Mouse (Mus musculus): ENCODE data around the gene Zfp825. TPM values are rescaled to one million over a fixed set of nuclear protein-coding genes. Genes with fewer than 3 reads are reported as not detected.
"Not testable (repeated sequence)": the region's sequence is repeated elsewhere in the genome, so short reads cannot be mapped to it uniquely, and the experiment has no call there.

The Zfp825 gene
- polyA plus RNA-seq, 1 experiment from 2014 or later: 20.4 TPM

DNA sequence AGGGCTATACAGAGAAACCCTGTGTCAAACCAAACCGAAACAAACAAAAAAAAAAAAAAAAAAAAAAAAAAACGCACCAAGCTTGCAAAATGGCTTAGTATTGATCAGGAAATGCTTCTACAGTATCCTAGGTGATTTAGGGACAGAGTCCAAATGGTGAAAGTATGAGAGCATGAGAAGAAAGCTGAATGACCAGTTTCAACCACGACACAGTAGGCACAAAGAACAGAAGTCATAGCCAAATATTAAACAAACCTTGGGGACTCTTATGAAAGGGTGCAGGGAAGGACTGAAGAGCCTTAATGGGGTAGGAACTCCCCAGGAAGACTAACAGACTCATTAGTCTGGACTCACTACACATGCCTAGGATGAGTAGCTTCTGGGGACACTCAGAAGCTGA is 9.5 kb downstream of the Zfp825 start:
- H3K27ac ChIP-seq; H3K4me1 ChIP-seq; ATAC-seq (ENCODE audit: low FRiP score); H3K9ac ChIP-seq; H3K9me3 ChIP-seq; H3K27me3 ChIP-seq; H3K4me2 ChIP-seq; H3K36me3 ChIP-seq (replicated peaks); H3K4me3 ChIP-seq (replicated peaks): not testable (repeated sequence)
- WGBS: 82% methylated on average over 3 of the region's 3 CpGs

DNA sequence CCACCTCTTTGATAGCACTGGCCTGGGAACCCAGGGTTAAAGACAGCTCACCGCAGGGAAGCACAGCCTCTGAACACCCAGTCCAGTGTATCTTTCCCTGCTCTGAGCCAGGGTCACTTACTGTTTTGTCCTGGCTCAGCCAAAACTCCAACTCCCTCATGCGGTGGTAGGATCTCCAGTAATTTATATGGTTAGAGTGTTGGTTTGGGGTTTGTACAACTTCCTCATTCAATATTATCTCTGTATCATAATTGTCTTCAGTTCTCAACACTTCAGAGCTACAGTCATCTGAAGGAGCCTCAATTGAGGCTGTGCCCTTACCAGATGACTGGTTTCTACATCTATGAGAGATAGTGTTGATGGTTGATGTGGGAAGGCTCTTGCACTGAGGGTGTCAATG is 22.3 kb downstream of the Zfp825 start:
- H3K27me3 ChIP-seq; H3K4me1 ChIP-seq; H3K9ac ChIP-seq; H3K36me3 ChIP-seq (replicated peaks); H3K9me3 ChIP-seq; ATAC-seq (ENCODE audit: low FRiP score); H3K4me2 ChIP-seq; H3K27ac ChIP-seq; H3K4me3 ChIP-seq (replicated peaks): not testable (repeated sequence)
- WGBS: 98% methylated on average over 2 of the region's 2 CpGs

DNA sequence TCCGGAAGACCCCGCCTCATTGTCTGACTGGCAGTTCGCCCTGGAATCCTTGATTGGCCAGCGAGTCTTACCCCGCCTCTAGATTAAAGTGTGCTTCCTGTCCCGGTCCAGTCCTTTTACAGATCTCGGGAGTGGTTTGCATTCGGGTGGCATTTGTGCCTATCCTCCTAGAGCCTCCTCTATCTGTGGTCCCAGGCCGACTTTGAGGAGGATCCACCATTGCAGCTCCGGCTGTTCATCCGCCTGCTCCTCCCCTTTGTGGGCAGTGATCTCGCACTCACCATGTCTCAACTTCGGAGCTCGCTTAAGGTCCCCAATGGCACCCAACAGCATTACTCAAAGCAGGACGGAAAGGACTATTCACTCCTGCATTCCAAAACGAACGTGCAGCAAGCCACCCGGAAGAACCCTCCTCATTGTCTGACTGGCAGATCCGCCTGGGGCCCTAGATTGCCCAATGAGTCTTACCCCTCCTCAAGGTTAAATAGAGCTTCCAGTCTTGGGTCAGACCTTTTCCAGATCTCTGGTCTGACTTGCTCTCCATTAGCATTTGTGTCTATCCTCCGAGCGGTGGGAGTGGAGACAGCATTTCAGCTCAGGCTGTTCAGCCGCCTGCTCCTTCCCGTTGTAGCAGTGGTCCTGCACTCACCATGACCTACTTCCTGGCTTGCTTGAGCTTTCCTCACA is 30.9 kb downstream of the Zfp825 start:
- Histone ChIP-seq H3K9ac (peak overlapping the region; percentile 56), H3K9me3 (no peaks in the 10 kb centered on the region), H3K4me1 (peaks cover 3% of the 10 kb centered on the region; the same call in 1 of the 2 replicates), H3K4me2 (peak overlapping the region; percentile 68), H3K27me3 (no peaks in the 10 kb centered on the region), H3K27ac (peak overlapping the region; percentile 90), H3K36me3 (replicated peaks) (no peaks in the 10 kb centered on the region), H3K4me3 (replicated peaks) (peak overlapping the region; percentile 58)
- WGBS: under 1% methylated on average over 23 of the region's 23 CpGs
- peak; percentile 100 for ATAC-seq (ENCODE audit: low FRiP score)

DNA sequence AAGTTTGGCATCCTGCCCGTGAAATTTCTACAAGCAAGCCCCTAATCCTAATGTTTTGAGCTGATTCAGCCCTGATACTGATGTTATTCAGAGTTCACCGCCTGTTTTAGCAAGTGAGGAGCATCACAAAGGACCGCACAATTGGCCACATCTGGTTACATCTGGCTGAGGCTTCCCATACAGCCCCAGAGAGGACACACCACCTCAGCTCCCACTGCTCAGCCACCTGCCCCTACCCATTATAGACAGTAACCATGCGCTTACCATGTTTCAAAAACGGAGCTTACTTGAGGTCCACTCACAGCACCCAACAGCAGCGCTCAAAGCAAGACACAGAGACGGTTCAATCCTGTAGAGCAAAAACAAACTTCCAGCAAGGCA is 31.5 kb downstream of the Zfp825 start:
- H3K9ac ChIP-seq: peak overlapping the region; percentile 56
- peak overlapping the region; percentile 58 for H3K4me3 ChIP-seq (replicated peaks)
- not testable (repeated sequence) for ATAC-seq (ENCODE audit: low FRiP score); H3K27me3 ChIP-seq; H3K4me1 ChIP-seq; H3K9me3 ChIP-seq; H3K36me3 ChIP-seq (replicated peaks)
- WGBS: 7% methylated on average over 7 of the region's 7 CpGs
- peak overlapping the region; percentile 68 for H3K4me2 ChIP-seq
- H3K27ac ChIP-seq: peak overlapping the region; percentile 90

GRCm38 (mm10) chr13:74439895-74440294 is 53.9 kb downstream of the Zfp825 start:
- H3K27me3 ChIP-seq: no peaks in the 10 kb centered on the region
- H3K9ac ChIP-seq: no peak overlapping the region
- H3K27ac ChIP-seq: no peak overlapping the region
- no peak overlapping the region for H3K4me2 ChIP-seq
- no peak overlapping the region for H3K4me3 ChIP-seq (replicated peaks)
- H3K9me3 ChIP-seq: peaks cover 48% of the 10 kb centered on the region
- ATAC-seq (ENCODE audit: low FRiP score): no peak
- peaks cover 18% of the 10 kb centered on the region; the same call in 1 of the 2 replicates for H3K36me3 ChIP-seq (replicated peaks)
- no peaks in the 10 kb centered on the region for H3K4me1 ChIP-seq
- WGBS: 28% methylated on average over 19 of the region's 19 CpGs

Other genes starting within 250 kb of the Zfp825 start
- gene Ahrr, start 201.7 kb downstream of the Zfp825 start, polyA plus RNA-seq (2016; fragmentation: Nextera tagmentation; extraction: Ambion mirVana): 1.4 and 2.0 TPM in 2 replicates
- 105 and 114 TPM in 2 replicates for gene Pdcd6, start 176.4 kb downstream of the Zfp825 start, polyA plus RNA-seq (2016; fragmentation: Nextera tagmentation; extraction: Ambion mirVana)
- 231 and 233 TPM in 2 replicates for gene Sdha, start 143.7 kb downstream of the Zfp825 start, polyA plus RNA-seq (2016; fragmentation: Nextera tagmentation; extraction: Ambion mirVana)
- gene Ccdc127, start 143.7 kb downstream of the Zfp825 start, polyA plus RNA-seq (2016; fragmentation: Nextera tagmentation; extraction: Ambion mirVana): 60.2 and 67.6 TPM in 2 replicates
- not detected in 2 replicates for gene Lrrc14b, start 130.0 kb downstream of the Zfp825 start, polyA plus RNA-seq (2016; fragmentation: Nextera tagmentation; extraction: Ambion mirVana)
- 3.1 and 3.2 TPM in 2 replicates for gene Zfp72, start 103.2 kb downstream of the Zfp825 start, polyA plus RNA-seq (2016; fragmentation: Nextera tagmentation; extraction: Ambion mirVana)
- 87.6 and 99.5 TPM in 2 replicates for gene Ftl1-ps1, start 94.3 kb downstream of the Zfp825 start, polyA plus RNA-seq (2016; fragmentation: Nextera tagmentation; extraction: Ambion mirVana)
- gene Erap1, start 145.6 kb upstream of the Zfp825 start, polyA plus RNA-seq (2016; fragmentation: Nextera tagmentation; extraction: Ambion mirVana): 3.5 and 3.9 TPM in 2 replicates

Data from forebrain, embryonic 12.5 days (tissue).